Mouse (Mus musculus): ENCODE data around the gene Acoxl.

Gene Acoxl

GRCm38 (mm10) chr2:128033503-128033902 lies 194.8 kb downstream of the Acoxl start:
- DNase-seq (ENCODE audit: low spot score) = no peak

- no peak for DNase-seq (ENCODE audit: low spot score)
These were observed 195.5 kb downstream of the Acoxl start for GRCm38 (mm10) chr2:128034066-128034665.

GRCm38 (mm10) chr2:128038259-128038890 lies 199.7 kb downstream of the Acoxl start:
- DNase-seq (ENCODE audit: low spot score) = no peak

- no peak for DNase-seq (ENCODE audit: low spot score)
These were observed 202.5 kb downstream of the Acoxl start for GRCm38 (mm10) chr2:128041066-128041750.

- DNase-seq (ENCODE audit: low spot score) = no peak
These were observed 207.8 kb downstream of the Acoxl start for GRCm38 (mm10) chr2:128046454-128046853.

GRCm38 (mm10) chr2:128054905-128055304 lies 216.2 kb downstream of the Acoxl start:
- no peak for DNase-seq (ENCODE audit: low spot score)

- no peak for DNase-seq (ENCODE audit: low spot score)
These were observed 219.2 kb downstream of the Acoxl start for GRCm38 (mm10) chr2:128057872-128058271.

- no peak for DNase-seq (ENCODE audit: low spot score)
These were observed 220.0 kb downstream of the Acoxl start for GRCm38 (mm10) chr2:128058627-128059026.

- DNase-seq (ENCODE audit: low spot score) = no peak
These were observed 221.5 kb downstream of the Acoxl start for GRCm38 (mm10) chr2:128060213-128060612.

- DNase-seq (ENCODE audit: low spot score) = no peak
These were observed 222.1 kb downstream of the Acoxl start for GRCm38 (mm10) chr2:128060680-128061287.

GRCm38 (mm10) chr2:128061491-128061890 lies 222.8 kb downstream of the Acoxl start:
- no peak for DNase-seq (ENCODE audit: low spot score)

- no peak for DNase-seq (ENCODE audit: low spot score)
These were observed 224.1 kb downstream of the Acoxl start for GRCm38 (mm10) chr2:128062756-128063155.

- no peak for DNase-seq (ENCODE audit: low spot score)
These were observed 226.3 kb downstream of the Acoxl start for GRCm38 (mm10) chr2:128065013-128065412.

- no peak for DNase-seq (ENCODE audit: low spot score)
These were observed 226.9 kb downstream of the Acoxl start for GRCm38 (mm10) chr2:128065576-128065975.

- no peak for DNase-seq (ENCODE audit: low spot score)
These were observed 228.5 kb downstream of the Acoxl start for GRCm38 (mm10) chr2:128067162-128067561.

GRCm38 (mm10) chr2:128067596-128067995 lies 228.9 kb downstream of the Acoxl start:
- DNase-seq (ENCODE audit: low spot score) = no peak

- DNase-seq (ENCODE audit: low spot score) = no peak
These were observed 229.5 kb downstream of the Acoxl start for GRCm38 (mm10) chr2:128068176-128068575.

GRCm38 (mm10) chr2:128069025-128069424 lies 230.3 kb downstream of the Acoxl start:
- no peak for DNase-seq (ENCODE audit: low spot score)

GRCm38 (mm10) chr2:128071791-128072190 lies 233.1 kb downstream of the Acoxl start:
- DNase-seq (ENCODE audit: low spot score) = no peak

GRCm38 (mm10) chr2:128072944-128073343 lies 234.3 kb downstream of the Acoxl start:
- no peak for DNase-seq (ENCODE audit: low spot score)

GRCm38 (mm10) chr2:128073603-128074002 lies 234.9 kb downstream of the Acoxl start:
- DNase-seq (ENCODE audit: low spot score) = no peak

- no peak for DNase-seq (ENCODE audit: low spot score)
These were observed 238.3 kb downstream of the Acoxl start for GRCm38 (mm10) chr2:128076936-128077335.

- peak; percentile 23 for DNase-seq (ENCODE audit: low spot score)
These were observed 240.2 kb downstream of the Acoxl start for GRCm38 (mm10) chr2:128078859-128079258.

Measured in ovary, postnatal 36 days (tissue).